Comparison of ENCODE assay signal across 8 mouse cellular contexts in the genomic region with DNA sequence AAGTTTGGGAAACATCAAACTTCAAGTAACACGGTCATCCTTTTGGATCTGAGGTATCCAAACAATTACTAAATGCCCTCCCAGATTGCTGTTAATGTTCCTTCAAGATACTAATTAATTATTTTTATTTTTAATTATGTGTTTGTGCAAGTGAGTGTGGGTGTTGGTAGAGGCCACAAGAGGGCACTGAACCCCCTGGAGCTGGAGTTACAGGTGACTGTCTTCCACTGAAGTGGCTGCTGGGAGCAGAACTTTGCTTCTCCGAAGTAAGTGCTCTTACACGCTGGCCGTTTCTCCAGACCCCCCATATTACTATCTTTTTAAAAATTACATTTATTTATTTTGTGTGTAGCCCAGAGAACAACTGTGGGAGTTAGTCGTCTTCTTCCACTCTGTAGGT. TPM values are rescaled to one million over a fixed set of nuclear protein-coding genes. Genes with fewer than 3 reads are reported as not detected.
DNase-seq lines count a peak whose midpoint lies in the region; ATAC-seq and TF ChIP-seq lines count a peak whose summit lies in the region.

No protein-coding gene starts in this region.

- H3K36me3 ChIP-seq in heart, embryonic 11.5 days (ENCODE audit: control insufficient read depth, insufficient read depth, low read length) = no peaks in the 10 kb centered on the region
- no peaks in the 10 kb centered on the region for H3K36me3 ChIP-seq in E14TG2a.4 (ENCODE audit: insufficient read depth, low read length)
- no peaks in the 10 kb centered on the region for H3K36me3 ChIP-seq in forebrain, embryonic 13.5 days (ENCODE audit: poor library complexity, severe bottlenecking)
- no peaks in the 10 kb centered on the region for H3K36me3 ChIP-seq in liver, adult 2 months (ENCODE audit: control insufficient read depth, insufficient read depth, low read length)

- H3K27ac ChIP-seq in heart, embryonic 11.5 days (ENCODE audit: low read depth, low read length) = no peak overlapping the region
- no peak overlapping the region; the same call in 1 of the 2 replicates for H3K27ac ChIP-seq in forebrain, embryonic 13.5 days
- H3K27ac ChIP-seq in liver, adult 2 months (replicated peaks; ENCODE audit: insufficient read depth, low read depth, low read length) = no peak overlapping the region

- WGBS in heart, embryonic 11.5 days (ENCODE audit: insufficient replicate concordance) = 86% methylated on average over 5 of the region's 5 CpGs
- WGBS in forebrain, embryonic 13.5 days = 91% methylated on average over 5 of the region's 5 CpGs
- WGBS in liver, adult 2 months = 74% methylated on average over 5 of the region's 5 CpGs

- H3K79me2 ChIP-seq in liver, adult 2 months (ENCODE audit: control insufficient read depth, insufficient read depth, low read length) = peaks cover 3% of the 10 kb centered on the region; the same call in 1 of the 2 replicates

- H3K27me3 ChIP-seq in heart, embryonic 11.5 days (ENCODE audit: control insufficient read depth, insufficient read depth, low read length) = no peaks in the 10 kb centered on the region
- peaks cover 8% of the 10 kb centered on the region for H3K27me3 ChIP-seq in E14TG2a.4 (ENCODE audit: insufficient read depth, low read length)
- no peaks in the 10 kb centered on the region for H3K27me3 ChIP-seq in forebrain, embryonic 13.5 days
- no peaks in the 10 kb centered on the region for H3K27me3 ChIP-seq in liver, adult 2 months (ENCODE audit: control insufficient read depth, insufficient read depth, low read length)

- H3K4me1 ChIP-seq in heart, embryonic 11.5 days (ENCODE audit: control insufficient read depth, insufficient read depth, low read length) = peaks cover 6% of the 10 kb centered on the region; the same call in 1 of the 2 replicates
- H3K4me1 ChIP-seq in E14TG2a.4 (replicated peaks; ENCODE audit: low read depth, low read length) = peaks cover 14% of the 10 kb centered on the region
- peaks cover 28% of the 10 kb centered on the region for H3K4me1 ChIP-seq in forebrain, embryonic 13.5 days
- H3K4me1 ChIP-seq in liver, adult 2 months (ENCODE audit: control insufficient read depth, insufficient read depth, low read length) = peaks cover 10% of the 10 kb centered on the region; the same call in 1 of the 2 replicates

- no peaks in the 10 kb centered on the region for H3K9me3 ChIP-seq in heart, embryonic 11.5 days (replicated peaks; ENCODE audit: control insufficient read depth, low read length)
- no peaks in the 10 kb centered on the region for H3K9me3 ChIP-seq in E14TG2a.4 (ENCODE audit: low read length)
- H3K9me3 ChIP-seq in forebrain, embryonic 13.5 days (replicated peaks) = no peaks in the 10 kb centered on the region

- no peak for TF ChIP-seq POLR2A in liver, adult 2 months (IDR thresholded peaks at IDR 0.05; ENCODE audit: extremely low read depth, insufficient read depth, low read length)

- H3K4me3 ChIP-seq in heart, embryonic 11.5 days (ENCODE audit: low read depth, low read length) = peak overlapping the region; percentile 98
- peak overlapping the region; percentile 92 for H3K4me3 ChIP-seq in E14TG2a.4 (replicated peaks; ENCODE audit: low read length)
- peak overlapping the region; percentile 95 for H3K4me3 ChIP-seq in forebrain, embryonic 13.5 days
- H3K4me3 ChIP-seq in liver, adult 2 months (ENCODE audit: insufficient read depth, low read depth, low read length) = no peak overlapping the region

- no peak for DNase-seq in heart, adult 18-20 months
- peak; percentile 64 for DNase-seq in liver, adult 2 months (ENCODE audit: extremely low read depth, low read depth, low spot score)
- DNase-seq in left cerebral cortex, adult 11 months (ENCODE audit: low spot score) = no peak
- DNase-seq in layer of hippocampus, postnatal 25 days (ENCODE audit: extremely low spot score in 1 of 2, low spot score in 1 of 2) = no peak

- TF ChIP-seq CTCF in E14TG2a.4 (conservative IDR thresholded peaks at IDR 0.05; ENCODE audit: low read length) = peak; percentile 46
- peak; percentile 60 for TF ChIP-seq CTCF in liver, adult 2 months (IDR thresholded peaks at IDR 0.05; ENCODE audit: low read depth, low read length)

- H3K9ac ChIP-seq in heart, embryonic 11.5 days (ENCODE audit: low read depth, low read length) = peak overlapping the region; percentile 98; the same call in 1 of the 2 replicates
- peak overlapping the region; percentile 76 for H3K9ac ChIP-seq in forebrain, embryonic 13.5 days
- H3K9ac ChIP-seq in liver, adult 2 months (ENCODE audit: low read depth, low read length) = peak overlapping the region; percentile 65; the same call in 1 of the 2 replicates

- no peak for ATAC-seq in heart, embryonic 11.5 days (replicated peaks; ENCODE audit: insufficient number of reproducible peaks, low FRiP score, low TSS enrichment)
- ATAC-seq in forebrain, embryonic 13.5 days = no peak
- no peak for ATAC-seq in activated CD4-positive, CD25-positive, alpha-beta regulatory T cell, adult 4 months

- H3K4me2 ChIP-seq in heart, embryonic 11.5 days = peak overlapping the region; percentile 88
- H3K4me2 ChIP-seq in forebrain, embryonic 13.5 days = peak overlapping the region; percentile 86

RNA-seq across cellular contexts. Expression of a gene that starts 0.9 kb away (rescaled TPM):
- polyA plus RNA-seq in heart, embryonic 11.5 days (2014; fragmentation: Nextera tagmentation; extraction: Ambion mirVana) = 9.7 and 10.6 TPM in 2 replicates
- total RNA-seq in heart, adult 18-20 months (2021) = 10 to 100 TPM; 35.8 to 36.4 TPM
- 16.1 and 16.2 TPM in 2 replicates for polyA plus RNA-seq in forebrain, embryonic 13.5 days (2015; fragmentation: Nextera tagmentation; extraction: Ambion mirVana)
- total RNA-seq in liver, adult 2 months (2014; rRNA removed) = 41.1 and 42.4 TPM in 2 replicates
- polyA plus RNA-seq in liver, adult 2 months (2012; rRNA removed) = 8.1 and 9.8 TPM in 2 replicates
- 10 to 100 TPM; 38.4 to 41.6 TPM for total RNA-seq in layer of hippocampus, postnatal 25 days (2021)
- polyA plus RNA-seq in activated CD4-positive, CD25-positive, alpha-beta regulatory T cell, adult 4 months (2017; shearing (Covaris generic)) = 10 to 100 TPM in 1 of 2 experiments, 1 to 10 TPM in 1; 8.7 to 10.8 TPM
